Mouse (Mus musculus) natural killer cell, adult 2 months (primary cell): ENCODE data around the gene Olfr1120.
"Not testable (repeated sequence)": the region's sequence is repeated elsewhere in the genome, so short reads cannot be mapped to it uniquely, and the experiment has no call there.

Experiments
- DNase-seq, 2 experiments: peaks; one replicate each; pipeline ENCODE4 v3.0.0; 2022; ENCODE audit warnings: low spot score in 2 of 2

The Olfr1120 gene

DNA sequence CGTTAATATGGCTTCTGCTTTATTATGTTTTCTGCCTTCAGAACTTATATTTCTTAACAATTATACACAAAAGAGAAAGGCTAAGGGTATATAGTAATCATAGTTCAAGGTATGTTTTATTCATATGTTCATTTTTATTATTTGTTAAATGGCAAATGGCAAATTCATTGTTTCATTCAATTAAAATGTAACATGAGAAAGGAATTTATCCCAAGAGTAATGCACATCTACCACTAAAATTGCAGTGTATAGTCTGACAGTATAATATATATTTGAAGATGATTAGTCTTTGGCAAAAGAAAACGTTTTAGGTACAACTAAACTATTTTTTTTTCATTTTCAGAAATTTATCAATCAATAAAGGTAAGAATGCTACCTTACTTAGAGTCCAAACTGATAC is at the start of gene Olfr1120:
Gene Olfr1120 (plus strand): TSS at position 301 of the 400 bp plus-strand sequence.
- no peak for DNase-seq

- no peak for DNase-seq
These were observed 47.3 kb upstream of the Olfr1120 start, which contains the start of gene Olfr1118 for GRCm38 (mm10) chr2:87307281-87307680. Olfr1118 (plus strand) TSS chr2:87307581.

GRCm38 (mm10) chr2:87360121-87360520 is 5.5 kb downstream of the Olfr1120 start:
- DNase-seq, result not testable (repeated sequence)

DNA sequence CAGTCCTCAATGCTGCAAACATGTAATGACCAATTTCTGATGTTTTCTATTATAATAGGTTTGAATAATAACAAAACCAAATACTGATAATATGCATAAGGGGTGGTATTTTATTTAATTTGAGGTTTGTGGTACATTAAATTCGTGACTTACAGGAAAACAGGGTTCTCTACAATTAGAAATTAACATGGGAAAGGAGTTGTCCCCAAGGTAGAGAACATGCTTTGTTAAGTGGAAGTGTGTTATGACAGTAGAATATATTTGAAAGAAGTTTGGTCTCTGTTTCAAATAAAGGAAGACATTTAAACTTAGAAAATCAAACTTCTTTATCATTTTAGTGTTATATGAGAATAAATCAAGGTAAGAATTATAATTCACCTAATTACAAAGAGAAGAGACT is 15.0 kb downstream of the Olfr1120 start, which contains the start of gene Olfr1121:
Gene Olfr1121 (plus strand): TSS at position 301 of the 400 bp plus-strand sequence.
- DNase-seq, result no peak

DNA sequence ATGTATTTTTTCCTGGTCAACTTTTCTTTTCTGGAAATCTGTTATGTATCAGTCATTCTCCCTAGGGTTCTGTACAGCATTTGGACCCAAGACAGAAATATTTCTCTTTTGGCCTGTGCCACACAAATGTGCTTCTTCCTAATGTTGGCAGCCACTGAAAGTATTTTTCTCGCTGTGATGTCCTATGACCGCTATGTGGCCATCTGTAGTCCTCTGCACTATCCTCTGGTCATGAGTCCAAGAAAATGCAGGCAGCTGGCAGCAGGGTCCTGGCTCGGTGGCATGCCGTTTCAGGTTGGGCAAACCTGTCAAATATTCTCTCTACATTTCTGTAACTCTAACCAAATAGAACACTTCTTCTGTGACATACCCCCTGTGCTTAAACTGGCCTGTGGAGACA is 17.1 kb downstream of the Olfr1120 start:
- no peak for DNase-seq

- DNase-seq, result no peak
These were observed 29.3 kb downstream of the Olfr1120 start for GRCm38 (mm10) chr2:87383935-87384334.

- no peak for DNase-seq
These were observed 30.9 kb downstream of the Olfr1120 start, which contains the start of gene Olfr1122 for GRCm38 (mm10) chr2:87385549-87385948. Olfr1122 (plus strand) TSS chr2:87385849.

DNA sequence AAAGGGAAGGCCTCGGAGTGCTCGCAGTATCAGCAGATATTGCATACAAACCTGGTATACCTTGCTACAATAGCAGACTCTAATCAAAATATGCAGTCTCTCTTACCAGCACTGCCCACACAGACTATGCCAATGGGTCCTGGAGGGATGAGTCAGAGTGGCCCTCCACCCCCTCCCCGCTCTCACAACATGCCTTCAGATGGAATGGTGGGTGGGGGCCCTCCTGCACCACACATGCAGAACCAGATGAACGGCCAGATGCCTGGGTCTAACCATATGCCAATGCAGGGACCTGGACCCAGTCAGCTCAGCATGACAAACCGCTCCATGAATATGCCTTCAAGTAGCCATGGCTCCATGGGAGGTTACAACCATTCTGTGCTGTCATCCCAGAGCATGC is 39.0 kb downstream of the Olfr1120 start:
- not testable (repeated sequence) for DNase-seq

DNA sequence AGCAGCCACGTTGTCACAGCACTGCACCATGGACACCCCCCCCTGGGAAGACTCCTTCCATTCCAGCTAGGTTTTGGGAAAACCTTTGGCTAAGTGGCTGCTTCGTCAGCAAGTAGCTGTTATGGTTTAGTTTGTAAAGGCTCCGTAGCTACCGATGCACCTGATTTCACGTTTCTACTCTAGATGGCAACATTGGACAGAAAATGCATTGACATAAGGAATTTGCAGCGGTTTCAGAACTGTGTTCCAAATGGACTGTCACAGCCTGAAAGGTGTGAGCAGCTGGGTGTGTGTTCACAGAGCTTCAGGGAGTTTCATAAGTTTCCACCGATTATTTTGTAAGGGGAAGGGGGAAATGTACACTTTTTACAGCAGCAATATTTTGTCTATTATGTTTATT is 40.1 kb downstream of the Olfr1120 start:
- DNase-seq, result not testable (repeated sequence)
